Mouse (Mus musculus): ENCODE measurements around the gene Spns2.

GRCm38 (mm10) chr11:72481952-72482351 is 7.8 kb downstream of the Spns2 start:
- TF ChIP-seq GATA1 (IDR thresholded peaks at IDR 0.05; ENCODE audit: borderline replicate concordance, low read length) (no peak; the same call in 2 of the 3 replicates), FLI1 (IDR thresholded peaks at IDR 0.05; ENCODE audit: low read length) (no peak)
